Mouse (Mus musculus): ENCODE data around the gene Tax1bp1. TPM values are rescaled to one million over a fixed set of nuclear protein-coding genes. Genes with fewer than 3 reads are reported as not detected.
"Not testable (repeated sequence)": the region's sequence is repeated elsewhere in the genome, so short reads cannot be mapped to it uniquely, and the experiment has no call there.

Tax1bp1 gene
- polyA plus RNA-seq (2015; fragmentation: Nextera tagmentation; extraction: Ambion mirVana) = 125 and 156 TPM in 2 replicates

- peak; percentile 98 for ATAC-seq (ENCODE audit: low FRiP score, low TSS enrichment)
- TF ChIP-seq CTCF (IDR thresholded peaks at IDR 0.05; ENCODE audit: low read depth) (no peak), EP300 (optimal IDR thresholded peaks at IDR 0.05) (no peak)
These were observed at the start of gene Tax1bp1 for GRCm38 (mm10) chr6:52713104-52713896. Gene Tax1bp1, plus strand, starts transcription at chr6:52713729.

GRCm38 (mm10) chr6:52667641-52668040 lies 45.9 kb upstream of the Tax1bp1 start:
- Histone ChIP-seq H3K4me3 (ENCODE audit: low read depth, low read length) (no peak overlapping the region), H3K9me3 (ENCODE audit: control insufficient read depth, low read length) (no peaks in the 10 kb centered on the region), H3K27me3 (ENCODE audit: control insufficient read depth, insufficient read depth, low read length) (no peaks in the 10 kb centered on the region), H3K27ac (replicated peaks) (no peak overlapping the region), H3K9ac (ENCODE audit: low read length) (no peak overlapping the region), H3K4me2 (replicated peaks; ENCODE audit: low read depth) (no peak overlapping the region), H3K36me3 (ENCODE audit: control insufficient read depth, insufficient read depth, low read length) (no peaks in the 10 kb centered on the region), H3K4me1 (replicated peaks; ENCODE audit: control insufficient read depth, insufficient read depth) (no peaks in the 10 kb centered on the region)
- 75% methylated on average over 3 of the region's 3 CpGs for WGBS
- no peak for TF ChIP-seq EP300 (optimal IDR thresholded peaks at IDR 0.05)
- no peak for TF ChIP-seq CTCF (IDR thresholded peaks at IDR 0.05; ENCODE audit: low read depth)
- ATAC-seq (ENCODE audit: low FRiP score, low TSS enrichment) = no peak
- no peak for DNase-seq (ENCODE audit: low spot score)

More at GRCm38 (mm10) chr6:52713104-52713896, at the start of gene Tax1bp1:
- peak within 1 kb of the TSS; percentile 99 for H3K27ac ChIP-seq (replicated peaks)
- DNase-seq (ENCODE audit: low spot score) = peak; percentile 94
- H3K36me3 ChIP-seq (ENCODE audit: control insufficient read depth, insufficient read depth, low read length) = no peaks in the 10 kb centered on the region
- WGBS = 3% methylated on average over 35 of the region's 38 CpGs
- H3K9me3 ChIP-seq (ENCODE audit: control insufficient read depth, low read length) = no peaks in the 10 kb centered on the region
- no peaks in the 10 kb centered on the region for H3K27me3 ChIP-seq (ENCODE audit: control insufficient read depth, insufficient read depth, low read length)
- peak within 1 kb of the TSS; percentile 58 for H3K4me2 ChIP-seq (replicated peaks; ENCODE audit: low read depth)
- H3K9ac ChIP-seq (ENCODE audit: low read length) = peak within 1 kb of the TSS; percentile 97
- H3K4me1 ChIP-seq (replicated peaks; ENCODE audit: control insufficient read depth, insufficient read depth) = no peaks in the 10 kb centered on the region
- H3K4me3 ChIP-seq (ENCODE audit: low read depth, low read length) = peak within 1 kb of the TSS; percentile 98

DNA sequence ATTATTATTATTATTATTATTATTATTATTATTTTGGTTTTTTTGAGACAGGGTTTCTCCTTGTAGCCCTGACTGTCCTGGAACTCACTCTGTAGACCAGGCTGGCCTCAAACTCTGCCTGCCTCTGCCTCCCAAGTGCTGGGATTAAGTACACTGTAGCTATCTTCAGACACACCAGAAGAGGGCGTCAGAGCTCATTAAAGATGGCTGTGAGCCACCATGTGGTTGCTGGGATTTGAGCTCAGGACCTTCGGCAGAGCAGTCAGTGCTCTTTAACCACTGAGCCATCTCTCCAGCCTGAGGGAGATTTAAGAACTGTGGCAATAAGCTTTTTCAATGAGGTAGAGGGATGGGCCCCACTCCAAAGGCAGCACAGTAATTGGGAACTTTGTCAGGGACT lies 43.7 kb upstream of the Tax1bp1 start:
- 45% methylated on average over 2 of the region's 2 CpGs for WGBS
- DNase-seq (ENCODE audit: low spot score); H3K9me3 ChIP-seq (ENCODE audit: control insufficient read depth, low read length); H3K9ac ChIP-seq (ENCODE audit: low read length); H3K4me3 ChIP-seq (ENCODE audit: low read depth, low read length); ATAC-seq (ENCODE audit: low FRiP score, low TSS enrichment); H3K4me1 ChIP-seq (replicated peaks; ENCODE audit: control insufficient read depth, insufficient read depth); H3K27me3 ChIP-seq (ENCODE audit: control insufficient read depth, insufficient read depth, low read length); H3K27ac ChIP-seq (replicated peaks); H3K36me3 ChIP-seq (ENCODE audit: control insufficient read depth, insufficient read depth, low read length); H3K4me2 ChIP-seq (replicated peaks; ENCODE audit: low read depth): not testable (repeated sequence)

- 34% methylated on average over 8 of the region's 8 CpGs for WGBS
- Histone ChIP-seq H3K27me3 (ENCODE audit: control insufficient read depth, insufficient read depth, low read length) (no peaks in the 10 kb centered on the region), H3K4me3 (ENCODE audit: low read depth, low read length) (no peak overlapping the region), H3K9ac (ENCODE audit: low read length) (no peak overlapping the region), H3K4me2 (replicated peaks; ENCODE audit: low read depth) (no peak overlapping the region), H3K36me3 (ENCODE audit: control insufficient read depth, insufficient read depth, low read length) (no peaks in the 10 kb centered on the region), H3K27ac (replicated peaks) (no peak overlapping the region), H3K9me3 (ENCODE audit: control insufficient read depth, low read length) (no peaks in the 10 kb centered on the region), H3K4me1 (replicated peaks; ENCODE audit: control insufficient read depth, insufficient read depth) (no peaks in the 10 kb centered on the region; the same call in 1 of the 2 replicates)
- ATAC-seq (ENCODE audit: low FRiP score, low TSS enrichment) (no peak), DNase-seq (ENCODE audit: low spot score) (no peak)
- TF ChIP-seq CTCF (IDR thresholded peaks at IDR 0.05; ENCODE audit: low read depth) (no peak), EP300 (optimal IDR thresholded peaks at IDR 0.05) (no peak)
These were observed 41.7 kb upstream of the Tax1bp1 start for GRCm38 (mm10) chr6:52671791-52672190.

DNA sequence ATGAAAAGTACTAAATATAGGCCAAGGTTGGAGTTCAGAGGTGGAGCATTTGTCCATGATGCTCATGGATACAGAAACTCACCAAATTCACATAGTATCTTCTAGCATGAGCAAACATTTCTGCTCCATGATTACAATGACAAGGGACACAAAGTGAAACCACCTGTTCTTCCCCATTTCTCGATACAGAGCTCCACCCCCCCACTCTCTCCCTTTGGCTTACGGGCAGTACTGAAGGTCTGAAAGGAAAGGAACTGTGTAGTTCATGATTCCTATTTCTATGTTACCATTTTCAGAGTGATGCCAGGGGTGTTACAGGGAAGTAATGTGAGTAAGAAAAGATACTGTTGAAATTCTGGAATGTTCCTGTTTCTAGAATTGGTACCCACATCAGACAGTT lies 41.0 kb upstream of the Tax1bp1 start:
- Histone ChIP-seq H3K4me3 (ENCODE audit: low read depth, low read length) (no peak overlapping the region), H3K4me1 (replicated peaks; ENCODE audit: control insufficient read depth, insufficient read depth) (no peaks in the 10 kb centered on the region; the same call in 1 of the 2 replicates), H3K27me3 (ENCODE audit: control insufficient read depth, insufficient read depth, low read length) (no peaks in the 10 kb centered on the region), H3K9me3 (ENCODE audit: control insufficient read depth, low read length) (no peaks in the 10 kb centered on the region), H3K9ac (ENCODE audit: low read length) (no peak overlapping the region), H3K36me3 (ENCODE audit: control insufficient read depth, insufficient read depth, low read length) (no peaks in the 10 kb centered on the region), H3K4me2 (replicated peaks; ENCODE audit: low read depth) (no peak overlapping the region), H3K27ac (replicated peaks) (no peak overlapping the region)
- no peak for TF ChIP-seq EP300 (optimal IDR thresholded peaks at IDR 0.05)
- WGBS = 49% methylated on average over 2 of the region's 2 CpGs
- ATAC-seq (ENCODE audit: low FRiP score, low TSS enrichment) (no peak), DNase-seq (ENCODE audit: low spot score) (no peak)

DNA sequence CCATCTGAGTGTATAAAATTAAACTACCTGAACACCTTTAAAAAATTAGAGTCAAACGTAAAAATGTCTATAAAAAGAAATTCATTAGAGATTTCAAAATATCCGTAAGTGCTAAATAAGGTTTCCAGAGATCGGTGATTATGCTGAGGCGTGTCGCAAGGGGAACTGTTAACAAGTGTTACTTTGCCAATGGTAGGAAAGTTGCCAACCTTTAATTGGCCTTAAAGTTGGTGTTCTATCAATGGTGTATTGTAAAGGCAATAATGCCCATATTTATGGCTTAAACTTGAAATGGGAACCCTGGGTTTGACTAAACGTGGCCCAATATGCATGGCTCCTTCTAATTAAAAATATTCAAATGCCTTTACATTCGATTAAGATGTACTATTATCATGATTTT lies 39.8 kb upstream of the Tax1bp1 start:
- Histone ChIP-seq H3K36me3 (ENCODE audit: control insufficient read depth, insufficient read depth, low read length) (no peaks in the 10 kb centered on the region), H3K4me2 (replicated peaks; ENCODE audit: low read depth) (no peak overlapping the region), H3K4me3 (ENCODE audit: low read depth, low read length) (no peak overlapping the region), H3K9ac (ENCODE audit: low read length) (no peak overlapping the region), H3K9me3 (ENCODE audit: control insufficient read depth, low read length) (no peaks in the 10 kb centered on the region), H3K27me3 (ENCODE audit: control insufficient read depth, insufficient read depth, low read length) (no peaks in the 10 kb centered on the region), H3K4me1 (replicated peaks; ENCODE audit: control insufficient read depth, insufficient read depth) (no peaks in the 10 kb centered on the region; the same call in 1 of the 2 replicates), H3K27ac (replicated peaks) (no peak overlapping the region)
- 83% methylated on average over 7 of the region's 7 CpGs for WGBS
- DNase-seq (ENCODE audit: low spot score) = no peak
- ATAC-seq (ENCODE audit: low FRiP score, low TSS enrichment) = no peak
- no peak for TF ChIP-seq CTCF (IDR thresholded peaks at IDR 0.05; ENCODE audit: low read depth)

Measured in stomach, postnatal 0 days (tissue).